Mouse (Mus musculus): ENCODE measurements around the gene Pdk2. TPM values are rescaled to one million over a fixed set of nuclear protein-coding genes. Genes with fewer than 3 reads are reported as not detected.
"Not testable (repeated sequence)": the region's sequence is repeated elsewhere in the genome, so short reads cannot be mapped to it uniquely, and the experiment has no call there.

Pdk2 gene
- total and polyA plus RNA-seq, 2 experiments from 2014 or later: 168 to 179 TPM

- no peak overlapping the region for H3K27ac ChIP-seq (ENCODE audit: low read depth)
- no peak for ATAC-seq (ENCODE audit: insufficient read depth, low read depth)
- H3K9ac ChIP-seq (replicated peaks; ENCODE audit: low read depth, low read length): no peak overlapping the region
Measured at GRCm38 (mm10) chr11:95012487-95012886, 28.7 kb downstream of the Pdk2 start.

DNA sequence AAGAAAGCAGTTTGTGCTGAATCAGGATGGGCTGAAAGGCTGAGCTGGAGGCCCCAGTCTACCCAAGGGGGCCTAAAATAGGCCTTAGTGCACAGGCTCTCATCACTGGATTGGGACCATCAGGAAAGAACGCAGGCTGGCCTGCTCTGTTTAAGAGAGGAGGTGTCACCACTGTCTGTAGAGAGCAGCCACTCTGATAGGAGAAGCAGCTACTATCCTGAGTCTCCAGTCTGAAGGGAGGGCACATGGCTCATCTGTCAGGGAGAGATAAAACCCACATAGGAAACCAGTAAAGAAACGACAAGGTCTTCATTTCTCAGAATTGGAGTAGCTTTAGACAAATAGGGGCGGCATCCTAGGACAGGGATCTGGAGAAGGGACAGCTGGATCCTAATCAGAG lies 29.1 kb downstream of the Pdk2 start:
- no peaks in the 10 kb centered on the region for H3K9me3 ChIP-seq (replicated peaks; ENCODE audit: control insufficient read depth, low read length)
- H3K9ac ChIP-seq (replicated peaks; ENCODE audit: low read depth, low read length): no peak overlapping the region
- 41% methylated on average over 3 of the region's 3 CpGs for WGBS
- no peak for ATAC-seq (ENCODE audit: insufficient read depth, low read depth)
- peaks cover 14% of the 10 kb centered on the region for H3K4me1 ChIP-seq (ENCODE audit: control insufficient read depth, insufficient read depth)
- TF ChIP-seq CTCF (IDR thresholded peaks at IDR 0.05; ENCODE audit: low read depth) (no peak), EP300 (IDR thresholded peaks at IDR 0.05; ENCODE audit: low read depth) (no peak)
- H3K4me3 ChIP-seq (ENCODE audit: low read depth, low read length): no peak overlapping the region
- H3K27ac ChIP-seq (ENCODE audit: low read depth): no peak overlapping the region
- no peak for DNase-seq (ENCODE audit: low spot score)
- H3K36me3 ChIP-seq (replicated peaks; ENCODE audit: control insufficient read depth, insufficient read depth, low read length): no peaks in the 10 kb centered on the region
- no peaks in the 10 kb centered on the region for H3K27me3 ChIP-seq (ENCODE audit: control insufficient read depth, insufficient read depth, low read length)
- H3K4me2 ChIP-seq (ENCODE audit: low read depth, low read length): no peak overlapping the region

More at GRCm38 (mm10) chr11:95012487-95012886, 28.7 kb downstream of the Pdk2 start:
- TF ChIP-seq EP300 (IDR thresholded peaks at IDR 0.05; ENCODE audit: low read depth) (no peak), CTCF (IDR thresholded peaks at IDR 0.05; ENCODE audit: low read depth) (no peak)
- no peak overlapping the region for H3K4me2 ChIP-seq (ENCODE audit: low read depth, low read length)
- no peak for DNase-seq (ENCODE audit: low spot score)
- peaks cover 13% of the 10 kb centered on the region for H3K4me1 ChIP-seq (ENCODE audit: control insufficient read depth, insufficient read depth)
- no peaks in the 10 kb centered on the region for H3K27me3 ChIP-seq (ENCODE audit: control insufficient read depth, insufficient read depth, low read length)
- H3K4me3 ChIP-seq (ENCODE audit: low read depth, low read length): no peak overlapping the region
- no peaks in the 10 kb centered on the region for H3K9me3 ChIP-seq (replicated peaks; ENCODE audit: control insufficient read depth, low read length)
- 36% methylated on average over 3 of the region's 3 CpGs for WGBS
- H3K36me3 ChIP-seq (replicated peaks; ENCODE audit: control insufficient read depth, insufficient read depth, low read length): no peaks in the 10 kb centered on the region

DNA sequence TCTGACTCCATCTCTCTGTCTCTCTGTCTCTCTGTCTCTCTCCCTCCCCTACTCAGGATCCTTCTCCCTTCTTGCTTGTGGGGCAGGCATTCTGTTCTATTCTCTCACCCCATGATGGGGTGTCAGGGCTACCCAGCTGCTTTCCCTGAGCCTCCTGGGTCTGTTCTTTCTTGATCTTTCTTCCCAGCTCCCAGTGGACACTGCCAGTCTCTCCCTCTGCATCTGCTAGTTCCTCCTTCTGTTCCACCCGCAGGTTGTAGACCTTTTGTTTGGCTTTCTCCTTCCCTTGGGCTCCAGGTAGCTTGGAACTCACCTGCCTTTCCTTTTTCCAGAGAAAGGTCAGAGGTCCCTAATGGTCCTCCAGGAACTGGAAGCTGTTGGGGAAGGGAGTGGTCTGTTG lies 29.7 kb downstream of the Pdk2 start:
- Histone ChIP-seq H3K36me3 (replicated peaks; ENCODE audit: control insufficient read depth, insufficient read depth, low read length) (no peaks in the 10 kb centered on the region), H3K9ac (replicated peaks; ENCODE audit: low read depth, low read length) (no peak overlapping the region), H3K27ac (ENCODE audit: low read depth) (no peak overlapping the region), H3K4me3 (ENCODE audit: low read depth, low read length) (no peak overlapping the region), H3K9me3 (replicated peaks; ENCODE audit: control insufficient read depth, low read length) (no peaks in the 10 kb centered on the region), H3K4me1 (ENCODE audit: control insufficient read depth, insufficient read depth) (peaks cover 21% of the 10 kb centered on the region), H3K27me3 (ENCODE audit: control insufficient read depth, insufficient read depth, low read length) (no peaks in the 10 kb centered on the region), H3K4me2 (ENCODE audit: low read depth, low read length) (no peak overlapping the region; the same call in 1 of the 2 replicates)
- ATAC-seq (ENCODE audit: insufficient read depth, low read depth): no peak
- 33% methylated on average over 1 of the region's 1 CpGs for WGBS
- DNase-seq (ENCODE audit: low spot score): no peak
- TF ChIP-seq CTCF (IDR thresholded peaks at IDR 0.05; ENCODE audit: low read depth): no peak
- no peak for TF ChIP-seq EP300 (IDR thresholded peaks at IDR 0.05; ENCODE audit: low read depth)

DNA sequence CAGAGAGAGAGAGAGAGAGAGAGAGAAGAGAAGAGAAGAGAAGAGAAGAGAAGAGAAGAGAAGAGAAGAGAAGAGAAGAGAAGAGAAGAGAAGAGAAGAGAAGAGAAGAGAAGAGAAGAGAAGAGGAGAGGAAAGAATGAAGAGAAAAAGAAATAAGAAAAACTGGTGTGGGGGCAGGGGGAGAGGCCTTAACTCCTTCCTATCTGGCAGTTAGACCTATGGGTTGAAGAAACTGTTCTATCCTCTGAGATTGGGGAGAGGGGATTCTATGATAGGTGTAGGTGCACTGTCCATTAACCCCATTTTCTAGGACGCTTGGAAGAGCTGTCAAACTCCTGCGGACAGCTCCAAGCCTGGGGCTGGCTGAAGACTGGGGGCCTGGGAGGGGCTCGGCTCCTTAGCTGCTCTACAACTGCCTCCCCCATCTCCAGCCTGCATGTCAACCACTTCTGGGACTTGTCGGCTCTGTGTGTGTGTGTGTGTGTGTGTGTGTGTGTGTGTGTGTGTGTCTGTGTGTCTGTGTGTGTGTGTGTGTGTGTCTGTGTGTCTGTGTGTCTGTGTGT lies 30.2 kb downstream of the Pdk2 start:
- not testable (repeated sequence) for ATAC-seq (ENCODE audit: insufficient read depth, low read depth); H3K9ac ChIP-seq (replicated peaks; ENCODE audit: low read depth, low read length); H3K27ac ChIP-seq (ENCODE audit: low read depth); H3K27me3 ChIP-seq (ENCODE audit: control insufficient read depth, insufficient read depth, low read length); H3K36me3 ChIP-seq (replicated peaks; ENCODE audit: control insufficient read depth, insufficient read depth, low read length); DNase-seq (ENCODE audit: low spot score); H3K9me3 ChIP-seq (replicated peaks; ENCODE audit: control insufficient read depth, low read length)
- Histone ChIP-seq H3K4me1 (ENCODE audit: control insufficient read depth, insufficient read depth) (peaks cover 24% of the 10 kb centered on the region), H3K4me3 (ENCODE audit: low read depth, low read length) (peak overlapping the region; percentile 9; the same call in 1 of the 2 replicates), H3K4me2 (ENCODE audit: low read depth, low read length) (peak overlapping the region; percentile 97)
- WGBS: 42% methylated on average over 3 of the region's 4 CpGs

DNA sequence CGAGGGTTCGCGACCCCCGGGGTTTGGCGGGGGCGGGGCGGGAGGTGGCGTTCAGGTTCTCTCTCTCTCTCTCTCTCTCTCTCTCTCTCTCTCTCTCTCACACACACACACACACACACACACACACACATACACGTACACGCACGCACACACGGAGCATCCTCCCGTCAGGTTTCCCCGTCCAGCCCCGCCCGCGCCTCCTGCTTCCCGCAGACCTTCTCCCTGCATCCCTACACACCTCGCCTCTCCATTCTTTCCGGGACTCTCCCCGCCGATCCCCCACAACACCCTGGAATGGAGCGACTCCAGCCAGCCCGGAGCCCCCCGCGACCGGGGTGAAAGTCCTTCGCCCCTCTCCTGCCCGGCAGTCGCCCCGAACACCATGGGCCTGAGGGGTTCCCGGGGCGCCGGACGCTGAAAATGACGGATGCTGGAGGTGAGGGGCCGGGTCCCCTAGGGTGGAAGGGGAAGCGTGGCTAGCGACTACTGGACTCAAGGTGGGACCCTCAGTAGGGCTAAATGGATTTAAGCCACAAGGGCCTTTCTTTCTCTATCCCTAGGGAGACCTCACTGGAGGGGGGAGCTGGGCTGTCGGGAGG lies 30.9 kb downstream of the Pdk2 start:
- H3K36me3 ChIP-seq (replicated peaks; ENCODE audit: control insufficient read depth, insufficient read depth, low read length): 0 out of 2 replicates have a peak, but pooled peaks cover 5% of the 10 kb centered on the region
- 0 out of 2 replicates have a peak, but pooled peaks have one; percentile 13 for ATAC-seq (ENCODE audit: insufficient read depth, low read depth)
- peak overlapping the region; percentile 59 for H3K9ac ChIP-seq (replicated peaks; ENCODE audit: low read depth, low read length)
- TF ChIP-seq CTCF (IDR thresholded peaks at IDR 0.05; ENCODE audit: low read depth): no peak
- TF ChIP-seq EP300 (IDR thresholded peaks at IDR 0.05; ENCODE audit: low read depth): no peak
- no peaks in the 10 kb centered on the region for H3K27me3 ChIP-seq (ENCODE audit: control insufficient read depth, insufficient read depth, low read length)
- peaks cover 20% of the 10 kb centered on the region for H3K4me1 ChIP-seq (ENCODE audit: control insufficient read depth, insufficient read depth)
- peak overlapping the region; percentile 68 for H3K4me3 ChIP-seq (ENCODE audit: low read depth, low read length)
- peak overlapping the region; percentile 64 for H3K27ac ChIP-seq (ENCODE audit: low read depth)
- H3K9me3 ChIP-seq (replicated peaks; ENCODE audit: control insufficient read depth, low read length): no peaks in the 10 kb centered on the region
- WGBS: 1% methylated on average over 35 of the region's 40 CpGs
- no peak for DNase-seq (ENCODE audit: low spot score)
- H3K4me2 ChIP-seq (ENCODE audit: low read depth, low read length): peak overlapping the region; percentile 97

Measured in heart, postnatal 0 days (tissue).